Mouse (Mus musculus) kidney, adult 2 months (tissue): ENCODE data around the gene Hnrnpa0.

Experiments used
- CTCF ChIP-seq: fragments of 200-500 bp; conservative IDR thresholded peaks from 2 replicates; pipeline ENCODE4 v1.5.1; 2011; ENCODE audit warnings: low read depth, mild to moderate bottlenecking, control low read depth, low read length, moderate library complexity, mixed read lengths; ENCODE audit not compliant: insufficient read depth, insufficient read length
- POLR2A ChIP-seq: fragments of 200-500 bp; IDR thresholded peaks from one replicate; pipeline ENCODE4 v1.6.1; 2011; ENCODE audit warnings: low read depth, low read length, control low read depth

DNA sequence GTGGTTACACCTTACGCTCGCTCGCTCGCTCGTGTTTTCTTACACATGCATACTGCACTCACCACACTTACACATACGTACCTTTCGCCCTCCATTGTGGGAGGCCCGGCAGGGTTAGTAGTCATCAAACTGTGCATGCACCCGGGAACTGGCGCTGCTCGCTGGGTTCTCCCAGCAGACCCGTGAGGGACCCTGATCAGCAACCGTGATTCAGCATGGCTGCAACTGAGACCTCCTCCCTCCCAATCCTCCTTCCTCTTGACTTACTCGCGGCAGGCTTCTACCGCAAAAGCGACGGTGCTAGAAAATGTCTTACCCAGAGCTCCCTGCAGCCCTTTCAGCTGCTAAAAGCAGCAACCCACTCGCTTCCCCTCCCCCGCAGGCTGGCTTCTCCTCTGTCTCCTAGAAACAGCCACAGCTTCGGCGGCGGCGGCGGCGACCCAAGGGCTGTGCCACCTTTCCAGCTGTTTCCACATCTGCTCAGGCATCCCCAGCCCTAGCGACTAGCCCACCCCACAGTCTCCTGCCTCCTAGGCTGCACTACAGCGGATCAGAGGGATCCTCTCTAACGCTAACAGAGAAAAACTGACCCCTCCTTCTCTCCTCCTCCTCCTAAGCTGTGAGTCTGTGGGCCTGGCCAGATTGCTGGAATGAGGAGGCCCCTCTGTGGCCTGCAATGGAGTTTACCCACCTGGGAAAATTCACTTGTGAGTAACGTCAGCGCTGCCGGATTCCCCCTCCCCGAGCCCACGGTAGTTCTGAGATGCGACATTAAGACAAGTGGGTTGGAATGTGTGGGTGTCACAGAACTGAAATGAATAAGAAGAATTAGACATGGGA is 15.1 kb downstream of the Hnrnpa0 start, which contains the start of gene Klhl3:
- peak; percentile 30; the same call in 1 of the 2 replicates for TF ChIP-seq CTCF
- no peak for TF ChIP-seq POLR2A
